Mouse (Mus musculus) liver, postnatal 0 days (tissue): ENCODE data around the gene Zdhhc3.

Experiments used
- CTCF ChIP-seq: sonication (generic); IDR thresholded peaks from 2 replicates; pipeline ENCODE4 v1.5.1; 2016; ENCODE audit warnings: antibody characterized with exemption, low read depth
- EP300 ChIP-seq: IDR thresholded peaks from 2 replicates; pipeline ENCODE4 v1.6.1; 2016; ENCODE audit warnings: antibody characterized with exemption, low read depth, mild to moderate bottlenecking

GRCm38 (mm10) chr9:123159330-123159729 lies 46.3 kb upstream of the Zdhhc3 start:
- TF ChIP-seq EP300 (no peak), CTCF (peak; percentile 93)
